Mouse (Mus musculus) skeletal muscle tissue, adult 2 months (tissue): ENCODE results near the gene Slc9a3.

Experiments
- DNase-seq: peaks from one replicate; pipeline ENCODE4 v3.0.0-alpha.2; 2012; ENCODE audit warnings: low read depth, low spot score

Gene Slc9a3

GRCm38 (mm10) chr13:74121141-74121602 is at the start of gene Slc9a3:
Gene Slc9a3 (plus strand): TSS chr13:74121457.
- no peak for DNase-seq

- DNase-seq = no peak
These were observed 49.5 kb upstream of the Slc9a3 start for GRCm38 (mm10) chr13:74071714-74072113.

- DNase-seq = no peak
These were observed 47.9 kb upstream of the Slc9a3 start for GRCm38 (mm10) chr13:74073369-74073768.

- no peak for DNase-seq
These were observed 31.0 kb upstream of the Slc9a3 start for GRCm38 (mm10) chr13:74090265-74090664.

- DNase-seq = no peak
These were observed 25.3 kb upstream of the Slc9a3 start for GRCm38 (mm10) chr13:74095936-74096335.

- no peak for DNase-seq
These were observed 24.4 kb upstream of the Slc9a3 start for GRCm38 (mm10) chr13:74096715-74097363.

- DNase-seq = no peak
These were observed 22.3 kb upstream of the Slc9a3 start for GRCm38 (mm10) chr13:74098913-74099312.

- no peak for DNase-seq
These were observed 19.0 kb upstream of the Slc9a3 start for GRCm38 (mm10) chr13:74102108-74102830.

GRCm38 (mm10) chr13:74102831-74103582 is 18.2 kb upstream of the Slc9a3 start:
- DNase-seq = no peak

- no peak for DNase-seq
These were observed 16.8 kb upstream of the Slc9a3 start for GRCm38 (mm10) chr13:74104417-74104816.

- no peak for DNase-seq
These were observed 13.8 kb upstream of the Slc9a3 start for GRCm38 (mm10) chr13:74107410-74107809.

GRCm38 (mm10) chr13:74112593-74112992 is 8.7 kb upstream of the Slc9a3 start:
- no peak for DNase-seq

GRCm38 (mm10) chr13:74113626-74114191 is 7.5 kb upstream of the Slc9a3 start:
- no peak for DNase-seq

GRCm38 (mm10) chr13:74121795-74122330 is 606 bp downstream of the Slc9a3 start:
- no peak for DNase-seq

GRCm38 (mm10) chr13:74122632-74123031 is 1.4 kb downstream of the Slc9a3 start:
- DNase-seq = no peak

GRCm38 (mm10) chr13:74127571-74127970 is 6.3 kb downstream of the Slc9a3 start:
- no peak for DNase-seq

GRCm38 (mm10) chr13:74129909-74130308 is 8.7 kb downstream of the Slc9a3 start:
- no peak for DNase-seq

- no peak for DNase-seq
These were observed 17.8 kb downstream of the Slc9a3 start for GRCm38 (mm10) chr13:74138906-74139647.

GRCm38 (mm10) chr13:74140793-74141192 is 19.5 kb downstream of the Slc9a3 start:
- no peak for DNase-seq

GRCm38 (mm10) chr13:74143282-74143681 is 22.0 kb downstream of the Slc9a3 start:
- DNase-seq = no peak
